Mouse (Mus musculus): ENCODE results near the gene Zmynd8. TPM values are rescaled to one million over a fixed set of nuclear protein-coding genes. Genes with fewer than 3 reads are reported as not detected.

The Zmynd8 gene
- polyA plus RNA-seq, 1 experiment = 85.5 TPM

GRCm38 (mm10) chr2:165757799-165758198 is 141.0 kb downstream of the Zmynd8 start:
- 40% methylated on average over 15 of the region's 15 CpGs for WGBS
- H3K27ac ChIP-seq (ENCODE audit: insufficient read depth, low read length) = no peak overlapping the region
- DNase-seq = no peak

GRCm38 (mm10) chr2:165752704-165753103 is 146.1 kb downstream of the Zmynd8 start:
- 73% methylated on average over 4 of the region's 4 CpGs for WGBS

More at GRCm38 (mm10) chr2:165757799-165758198, 141.0 kb downstream of the Zmynd8 start:
- no peaks in the 10 kb centered on the region for H3K4me1 ChIP-seq (ENCODE audit: control insufficient read depth, insufficient read depth, low read length)
- no peak for TF ChIP-seq POLR2A (IDR thresholded peaks at IDR 0.05; ENCODE audit: borderline replicate concordance, insufficient read depth, low read length)
- TF ChIP-seq CTCF (IDR thresholded peaks at IDR 0.05; ENCODE audit: borderline replicate concordance, insufficient read depth, low read depth, low read length) = no peak
- no peak overlapping the region for H3K4me3 ChIP-seq (replicated peaks; ENCODE audit: insufficient read depth, low read depth, low read length)
- H3K27me3 ChIP-seq (ENCODE audit: control insufficient read depth, insufficient read depth, low read length) = no peaks in the 10 kb centered on the region

GRCm38 (mm10) chr2:165751068-165751467 is 147.7 kb downstream of the Zmynd8 start:
- H3K27me3 ChIP-seq (ENCODE audit: control insufficient read depth, insufficient read depth, low read length) = no peaks in the 10 kb centered on the region
- H3K4me3 ChIP-seq (replicated peaks; ENCODE audit: insufficient read depth, low read depth, low read length) = no peak overlapping the region
- H3K27ac ChIP-seq (ENCODE audit: insufficient read depth, low read length) = no peak overlapping the region
- H3K4me1 ChIP-seq (ENCODE audit: control insufficient read depth, insufficient read depth, low read length) = no peaks in the 10 kb centered on the region
- 42% methylated on average over 7 of the region's 7 CpGs for WGBS
- peak; percentile 9 to 22 for DNase-seq
- TF ChIP-seq CTCF (IDR thresholded peaks at IDR 0.05; ENCODE audit: borderline replicate concordance, insufficient read depth, low read depth, low read length) = peak; percentile 45
- TF ChIP-seq POLR2A (IDR thresholded peaks at IDR 0.05; ENCODE audit: borderline replicate concordance, insufficient read depth, low read length) = no peak

More at GRCm38 (mm10) chr2:165752704-165753103, 146.1 kb downstream of the Zmynd8 start:
- Histone ChIP-seq H3K4me1 (ENCODE audit: control insufficient read depth, insufficient read depth, low read length) (no peaks in the 10 kb centered on the region), H3K27ac (ENCODE audit: insufficient read depth, low read length) (no peak overlapping the region), H3K27me3 (ENCODE audit: control insufficient read depth, insufficient read depth, low read length) (no peaks in the 10 kb centered on the region), H3K4me3 (replicated peaks; ENCODE audit: insufficient read depth, low read depth, low read length) (no peak overlapping the region)
- TF ChIP-seq POLR2A (IDR thresholded peaks at IDR 0.05; ENCODE audit: borderline replicate concordance, insufficient read depth, low read length) (no peak), CTCF (IDR thresholded peaks at IDR 0.05; ENCODE audit: borderline replicate concordance, insufficient read depth, low read depth, low read length) (no peak)
- no peak for DNase-seq

DNA sequence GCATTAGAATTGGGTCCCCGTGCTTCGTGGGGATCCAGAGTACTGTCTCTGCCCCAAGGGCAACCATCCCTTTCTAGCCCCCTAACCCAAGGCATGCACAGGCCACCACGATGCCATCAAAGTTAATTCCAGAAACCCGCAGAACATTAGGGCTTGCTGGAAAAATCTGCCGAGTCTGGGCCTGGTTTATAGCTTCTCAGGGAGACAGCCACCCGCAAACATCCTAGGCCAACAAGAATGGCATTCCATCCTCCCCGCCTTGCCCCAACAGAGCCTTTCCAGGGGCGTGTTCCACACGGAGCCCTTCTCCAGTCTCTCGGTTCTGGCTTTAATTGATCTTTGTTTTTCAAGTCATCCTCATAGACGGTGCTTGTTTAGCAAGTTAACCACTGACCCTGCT is 150.4 kb downstream of the Zmynd8 start:
- no peak overlapping the region for H3K27ac ChIP-seq (ENCODE audit: insufficient read depth, low read length)
- H3K4me1 ChIP-seq (ENCODE audit: control insufficient read depth, insufficient read depth, low read length) = no peaks in the 10 kb centered on the region
- DNase-seq = no peak
- no peak overlapping the region for H3K4me3 ChIP-seq (replicated peaks; ENCODE audit: insufficient read depth, low read depth, low read length)
- no peak for TF ChIP-seq CTCF (IDR thresholded peaks at IDR 0.05; ENCODE audit: borderline replicate concordance, insufficient read depth, low read depth, low read length)
- TF ChIP-seq POLR2A (IDR thresholded peaks at IDR 0.05; ENCODE audit: borderline replicate concordance, insufficient read depth, low read length) = no peak
- WGBS = 38% methylated on average over 11 of the region's 11 CpGs
- H3K27me3 ChIP-seq (ENCODE audit: control insufficient read depth, insufficient read depth, low read length) = no peaks in the 10 kb centered on the region

GRCm38 (mm10) chr2:165747975-165748374 is 150.8 kb downstream of the Zmynd8 start:
- DNase-seq = no peak
- Histone ChIP-seq H3K27ac (ENCODE audit: insufficient read depth, low read length) (no peak overlapping the region), H3K4me1 (ENCODE audit: control insufficient read depth, insufficient read depth, low read length) (no peaks in the 10 kb centered on the region), H3K4me3 (replicated peaks; ENCODE audit: insufficient read depth, low read depth, low read length) (no peak overlapping the region), H3K27me3 (ENCODE audit: control insufficient read depth, insufficient read depth, low read length) (no peaks in the 10 kb centered on the region)
- WGBS = 69% methylated on average over 7 of the region's 7 CpGs
- TF ChIP-seq POLR2A (IDR thresholded peaks at IDR 0.05; ENCODE audit: borderline replicate concordance, insufficient read depth, low read length) (no peak), CTCF (IDR thresholded peaks at IDR 0.05; ENCODE audit: borderline replicate concordance, insufficient read depth, low read depth, low read length) (no peak)

GRCm38 (mm10) chr2:165745306-165746098 is 153.3 kb downstream of the Zmynd8 start:
- DNase-seq = no peak
- TF ChIP-seq CTCF (IDR thresholded peaks at IDR 0.05; ENCODE audit: borderline replicate concordance, insufficient read depth, low read depth, low read length) (no peak), POLR2A (IDR thresholded peaks at IDR 0.05; ENCODE audit: borderline replicate concordance, insufficient read depth, low read length) (no peak)
- no peak overlapping the region for H3K4me3 ChIP-seq (replicated peaks; ENCODE audit: insufficient read depth, low read depth, low read length)
- WGBS = 53% methylated on average over 18 of the region's 18 CpGs
- no peak overlapping the region for H3K27ac ChIP-seq (ENCODE audit: insufficient read depth, low read length)
- no peaks in the 10 kb centered on the region for H3K4me1 ChIP-seq (ENCODE audit: control insufficient read depth, insufficient read depth, low read length)
- H3K27me3 ChIP-seq (ENCODE audit: control insufficient read depth, insufficient read depth, low read length) = no peaks in the 10 kb centered on the region; the same call in 1 of the 2 replicates

GRCm38 (mm10) chr2:165742210-165742786 is 156.5 kb downstream of the Zmynd8 start:
- DNase-seq = no peak
- TF ChIP-seq POLR2A (IDR thresholded peaks at IDR 0.05; ENCODE audit: borderline replicate concordance, insufficient read depth, low read length) = no peak
- TF ChIP-seq CTCF (IDR thresholded peaks at IDR 0.05; ENCODE audit: borderline replicate concordance, insufficient read depth, low read depth, low read length) = no peak
- WGBS = 37% methylated on average over 21 of the region's 21 CpGs
- no peaks in the 10 kb centered on the region for H3K4me1 ChIP-seq (ENCODE audit: control insufficient read depth, insufficient read depth, low read length)
- H3K4me3 ChIP-seq (replicated peaks; ENCODE audit: insufficient read depth, low read depth, low read length) = no peak overlapping the region
- no peak overlapping the region for H3K27ac ChIP-seq (ENCODE audit: insufficient read depth, low read length)
- no peaks in the 10 kb centered on the region; the same call in 1 of the 2 replicates for H3K27me3 ChIP-seq (ENCODE audit: control insufficient read depth, insufficient read depth, low read length)
